Comparison of ENCODE assay signal across 15 mouse cellular contexts in the genomic region with DNA sequence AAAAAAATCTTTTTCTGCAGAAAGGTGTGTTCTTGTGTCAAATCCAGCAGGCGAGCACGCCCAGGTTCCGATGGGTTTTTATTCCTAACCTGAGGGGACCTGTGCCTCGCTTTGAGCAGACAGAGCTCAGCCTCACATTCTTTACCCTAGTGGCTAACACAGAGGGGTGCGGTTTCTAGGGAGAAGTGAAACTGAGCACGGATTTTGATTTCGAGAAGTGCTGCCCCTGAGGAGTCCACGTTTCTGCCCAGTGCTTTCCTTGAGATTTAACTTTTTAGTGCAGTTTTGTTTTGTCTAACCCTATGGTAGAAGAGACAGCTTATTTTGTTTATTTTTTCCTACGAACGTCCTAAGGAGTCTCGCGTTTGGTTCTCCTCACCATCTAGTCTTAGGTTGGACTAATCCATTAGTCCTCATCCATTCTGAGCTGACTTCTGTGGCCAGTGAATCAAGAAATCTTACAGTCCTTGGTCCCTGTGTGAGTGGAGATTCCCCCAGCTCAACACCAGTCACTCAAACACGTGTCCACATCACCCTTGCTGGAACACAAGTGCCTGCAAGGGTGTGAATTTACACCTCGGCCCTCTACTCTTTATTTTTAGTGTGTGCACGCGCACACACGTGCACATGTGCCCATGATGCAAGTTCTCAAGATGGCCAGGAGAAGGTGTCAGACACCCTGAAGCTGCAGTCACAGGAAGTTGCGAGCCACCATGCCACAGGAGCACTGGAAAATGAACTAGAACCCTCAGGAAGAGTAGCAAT. TPM values are rescaled to one million over a fixed set of nuclear protein-coding genes. Genes with fewer than 3 reads are reported as not detected.
A peak's percentile ranks its signal among the peaks of the same experiment; 100 is the strongest.
DNase-seq lines count a peak whose midpoint lies in the region; ATAC-seq and TF ChIP-seq lines count a peak whose summit lies in the region.
"Had no signal": no experiment of that assay in that cellular context is flagged by ENCODE, and none has a peak within 500 bp of the region (broad histone marks: within the 10 kb centered on the region; RNA-seq: fewer than 3 reads in every experiment).

No protein-coding gene starts in this region.

- H3K36me3 ChIP-seq in hindbrain, postnatal 0 days (ENCODE audit: insufficient read depth, low read length) = no peaks in the 10 kb centered on the region
- no peaks in the 10 kb centered on the region for H3K36me3 ChIP-seq in hindbrain, embryonic 16.5 days (ENCODE audit: control insufficient read depth, insufficient read depth, low read length)
- H3K36me3 ChIP-seq in midbrain, postnatal 0 days (ENCODE audit: insufficient read depth, low read length) = no peaks in the 10 kb centered on the region
- no peaks in the 10 kb centered on the region for H3K36me3 ChIP-seq in midbrain, embryonic 15.5 days (replicated peaks)
- H3K36me3 ChIP-seq in stomach, postnatal 0 days (ENCODE audit: control insufficient read depth, insufficient read depth, low read length) = no peaks in the 10 kb centered on the region

- peak; percentile 17 for TF ChIP-seq CTCF in hindbrain, postnatal 0 days (IDR thresholded peaks at IDR 0.05; ENCODE audit: low read depth)
- peak; percentile 44 for TF ChIP-seq CTCF in midbrain, postnatal 0 days (IDR thresholded peaks at IDR 0.05)
- TF ChIP-seq CTCF in stomach, postnatal 0 days (IDR thresholded peaks at IDR 0.05; ENCODE audit: low read depth) = peak; percentile 35

- no peak overlapping the region for H3K4me3 ChIP-seq in hindbrain, postnatal 0 days (ENCODE audit: low read length)
- H3K4me3 ChIP-seq in hindbrain, embryonic 16.5 days (ENCODE audit: low read length) = no peak overlapping the region
- no peak overlapping the region for H3K4me3 ChIP-seq in midbrain, postnatal 0 days (ENCODE audit: low read depth, low read length)
- H3K4me3 ChIP-seq in midbrain, embryonic 15.5 days = no peak overlapping the region
- no peak overlapping the region for H3K4me3 ChIP-seq in stomach, postnatal 0 days (ENCODE audit: low read depth, low read length)

- H3K9me3 ChIP-seq in hindbrain, postnatal 0 days (ENCODE audit: low read length) = no peaks in the 10 kb centered on the region
- H3K9me3 ChIP-seq in hindbrain, embryonic 16.5 days (ENCODE audit: control insufficient read depth, low read length) = no peaks in the 10 kb centered on the region
- H3K9me3 ChIP-seq in midbrain, postnatal 0 days (ENCODE audit: low read length) = no peaks in the 10 kb centered on the region
- no peaks in the 10 kb centered on the region for H3K9me3 ChIP-seq in midbrain, embryonic 15.5 days
- H3K9me3 ChIP-seq in stomach, postnatal 0 days (ENCODE audit: control insufficient read depth, low read length) = no peaks in the 10 kb centered on the region

- TF ChIP-seq EP300 in stomach, postnatal 0 days (optimal IDR thresholded peaks at IDR 0.05) = no peak

- ATAC-seq in hindbrain, postnatal 0 days = no peak
- ATAC-seq in hindbrain, embryonic 16.5 days = no peak
- ATAC-seq in midbrain, postnatal 0 days (ENCODE audit: low FRiP score) = no peak
- no peak for ATAC-seq in midbrain, embryonic 15.5 days (replicated peaks)
- ATAC-seq in megakaryocyte-erythroid progenitor cell, adult 5-6 weeks (replicated peaks; ENCODE audit: low FRiP score, low TSS enrichment, poor library complexity, severe bottlenecking) = 0 out of 2 replicates have a peak, but pooled peaks have one; percentile 49
- no peak for ATAC-seq in stomach, postnatal 0 days (ENCODE audit: low FRiP score, low TSS enrichment)

- no peaks in the 10 kb centered on the region for H3K27me3 ChIP-seq in hindbrain, postnatal 0 days (ENCODE audit: insufficient read depth, low read length)
- no peaks in the 10 kb centered on the region; the same call in 1 of the 2 replicates for H3K27me3 ChIP-seq in hindbrain, embryonic 16.5 days (replicated peaks; ENCODE audit: control insufficient read depth, insufficient read depth, low read length)
- no peaks in the 10 kb centered on the region for H3K27me3 ChIP-seq in midbrain, postnatal 0 days (ENCODE audit: insufficient read depth, low read length)
- peaks cover 4% of the 10 kb centered on the region; the same call in 1 of the 2 replicates for H3K27me3 ChIP-seq in midbrain, embryonic 15.5 days (replicated peaks)
- no peaks in the 10 kb centered on the region for H3K27me3 ChIP-seq in stomach, postnatal 0 days (ENCODE audit: control insufficient read depth, insufficient read depth, low read length)

- no peak overlapping the region for H3K9ac ChIP-seq in hindbrain, postnatal 0 days (replicated peaks; ENCODE audit: low read length)
- H3K9ac ChIP-seq in hindbrain, embryonic 16.5 days (ENCODE audit: low read depth, low read length) = no peak overlapping the region
- H3K9ac ChIP-seq in midbrain, postnatal 0 days (replicated peaks; ENCODE audit: low read length, poor library complexity, severe bottlenecking) = no peak overlapping the region
- H3K9ac ChIP-seq in midbrain, embryonic 15.5 days = no peak overlapping the region
- no peak overlapping the region for H3K9ac ChIP-seq in stomach, postnatal 0 days (ENCODE audit: low read length)

- H3K4me1 ChIP-seq in hindbrain, postnatal 0 days (ENCODE audit: insufficient read depth, low read length) = no peaks in the 10 kb centered on the region
- no peaks in the 10 kb centered on the region; the same call in 1 of the 2 replicates for H3K4me1 ChIP-seq in hindbrain, embryonic 16.5 days (ENCODE audit: control insufficient read depth, insufficient read depth, low read depth, low read length)
- H3K4me1 ChIP-seq in midbrain, postnatal 0 days (ENCODE audit: insufficient read depth, low read length) = no peaks in the 10 kb centered on the region
- H3K4me1 ChIP-seq in midbrain, embryonic 15.5 days = peaks cover 16% of the 10 kb centered on the region
- H3K4me1 ChIP-seq in stomach, postnatal 0 days (replicated peaks; ENCODE audit: control insufficient read depth, insufficient read depth) = no peaks in the 10 kb centered on the region

- DNase-seq in hindbrain, postnatal 0 days (ENCODE audit: low spot score) = no peak
- no peak for DNase-seq in midbrain, postnatal 0 days (ENCODE audit: low spot score)
- no peak for DNase-seq in stomach, postnatal 0 days (ENCODE audit: low spot score)
- DNase-seq in neural tube, embryonic 10.5 days (ENCODE audit: extremely low spot score, low spot score) = no peak
- DNase-seq in gastrocnemius, adult 18-20 months (ENCODE audit: low spot score) = no peak
- DNase-seq: adrenal gland, postnatal 14 days; cerebellum, adult 18-20 months; gastrocnemius, postnatal 10 days; left cerebral cortex, postnatal 4 days; thymus, postnatal 25 days had no signal

- no peak overlapping the region for H3K27ac ChIP-seq in hindbrain, postnatal 0 days
- no peak overlapping the region for H3K27ac ChIP-seq in hindbrain, embryonic 16.5 days (ENCODE audit: low read depth, low read length)
- H3K27ac ChIP-seq in midbrain, postnatal 0 days (ENCODE audit: low read depth, low read length) = no peak overlapping the region
- H3K27ac ChIP-seq in midbrain, embryonic 15.5 days = no peak overlapping the region
- no peak overlapping the region for H3K27ac ChIP-seq in stomach, postnatal 0 days (replicated peaks)

- no peak overlapping the region for H3K4me2 ChIP-seq in hindbrain, postnatal 0 days (ENCODE audit: low read depth, low read length)
- no peak overlapping the region for H3K4me2 ChIP-seq in hindbrain, embryonic 16.5 days (ENCODE audit: low read length)
- no peak overlapping the region for H3K4me2 ChIP-seq in midbrain, postnatal 0 days (ENCODE audit: low read depth, low read length, poor library complexity, severe bottlenecking)
- no peak overlapping the region for H3K4me2 ChIP-seq in midbrain, embryonic 15.5 days
- H3K4me2 ChIP-seq in stomach, postnatal 0 days (replicated peaks; ENCODE audit: low read depth) = no peak overlapping the region

- WGBS in hindbrain, postnatal 0 days = 64% methylated on average over 18 of the region's 18 CpGs
- 71% methylated on average over 18 of the region's 18 CpGs for WGBS in hindbrain, embryonic 16.5 days
- 63% methylated on average over 18 of the region's 18 CpGs for WGBS in midbrain, postnatal 0 days
- WGBS in midbrain, embryonic 15.5 days = 66% methylated on average over 18 of the region's 18 CpGs
- 52% methylated on average over 18 of the region's 18 CpGs for WGBS in stomach, postnatal 0 days

RNA-seq across cellular contexts. Expression of gene Enpp7, which starts 6.8 kb away (rescaled TPM):
- total RNA-seq in hindbrain, postnatal 0 days (2014; rRNA removed) = not detected in 2 replicates
- polyA plus RNA-seq in hindbrain, postnatal 0 days (2015; fragmentation: Nextera tagmentation; extraction: Ambion mirVana) = not detected in 2 replicates
- not detected in 2 replicates for polyA plus RNA-seq in hindbrain, embryonic 16.5 days (2015; fragmentation: Nextera tagmentation; extraction: Ambion mirVana)
- not detected in 2 replicates for total RNA-seq in midbrain, postnatal 0 days (2014; rRNA removed)
- not detected in 2 replicates for polyA plus RNA-seq in midbrain, postnatal 0 days (2015; fragmentation: Nextera tagmentation; extraction: Ambion mirVana)
- polyA plus RNA-seq in midbrain, embryonic 15.5 days (2015; fragmentation: Nextera tagmentation; extraction: Ambion mirVana) = not detected in 2 replicates
- not detected in 2 replicates for total RNA-seq in megakaryocyte-erythroid progenitor cell, adult 5-6 weeks (2014; fragmentation: Nextera tagmentation)
- total RNA-seq in megakaryocyte-erythroid progenitor cell, adult 5-6 weeks (2017) = not detected in 2 replicates
- polyA plus RNA-seq in stomach, postnatal 0 days (2015; fragmentation: Nextera tagmentation; extraction: Ambion mirVana) = not detected in 2 replicates
- total RNA-seq in gastrocnemius, adult 18-20 months (2021) = not detected
- total RNA-seq: adrenal gland, postnatal 14 days; gastrocnemius, postnatal 10 days; left cerebral cortex, postnatal 4 days had no signal
- polyA plus RNA-seq: heart, postnatal 0 days; inflammation-experienced regulatory T-cells, adult 6 months had no signal

RNA-seq across cellular contexts. Expression of gene Cbx2, which starts 41.6 kb away (rescaled TPM):
- 14.6 and 18.9 TPM in 2 replicates for total RNA-seq in hindbrain, postnatal 0 days (2014; rRNA removed)
- polyA plus RNA-seq in hindbrain, postnatal 0 days (2015; fragmentation: Nextera tagmentation; extraction: Ambion mirVana) = 7.0 and 7.4 TPM in 2 replicates
- 10.7 and 14.0 TPM in 2 replicates for polyA plus RNA-seq in hindbrain, embryonic 16.5 days (2015; fragmentation: Nextera tagmentation; extraction: Ambion mirVana)
- 9.6 and 10.6 TPM in 2 replicates for total RNA-seq in midbrain, postnatal 0 days (2014; rRNA removed)
- 5.6 and 6.7 TPM in 2 replicates for polyA plus RNA-seq in midbrain, postnatal 0 days (2015; fragmentation: Nextera tagmentation; extraction: Ambion mirVana)
- 17.6 and 19.6 TPM in 2 replicates for polyA plus RNA-seq in midbrain, embryonic 15.5 days (2015; fragmentation: Nextera tagmentation; extraction: Ambion mirVana)
- 9.7 and 10.4 TPM in 2 replicates for total RNA-seq in megakaryocyte-erythroid progenitor cell, adult 5-6 weeks (2014; fragmentation: Nextera tagmentation)
- 6.2 and 6.4 TPM in 2 replicates for total RNA-seq in megakaryocyte-erythroid progenitor cell, adult 5-6 weeks (2017)
- 5.1 and 5.3 TPM in 2 replicates for polyA plus RNA-seq in stomach, postnatal 0 days (2015; fragmentation: Nextera tagmentation; extraction: Ambion mirVana)
- total RNA-seq in gastrocnemius, adult 18-20 months (2021) = 1 to 10 TPM in 1 of 2 experiments, under 1 TPM in 1; 0.85 to 1.0 TPM

RNA-seq across cellular contexts. Expression of gene Cbx8, which starts 59.6 kb away (rescaled TPM):
- 10.0 and 11.4 TPM in 2 replicates for total RNA-seq in hindbrain, postnatal 0 days (2014; rRNA removed)
- 6.5 and 7.6 TPM in 2 replicates for polyA plus RNA-seq in hindbrain, postnatal 0 days (2015; fragmentation: Nextera tagmentation; extraction: Ambion mirVana)
- 8.5 and 9.5 TPM in 2 replicates for polyA plus RNA-seq in hindbrain, embryonic 16.5 days (2015; fragmentation: Nextera tagmentation; extraction: Ambion mirVana)
- total RNA-seq in midbrain, postnatal 0 days (2014; rRNA removed) = 14.9 and 15.5 TPM in 2 replicates
- 6.8 and 7.6 TPM in 2 replicates for polyA plus RNA-seq in midbrain, postnatal 0 days (2015; fragmentation: Nextera tagmentation; extraction: Ambion mirVana)
- 9.6 and 9.7 TPM in 2 replicates for polyA plus RNA-seq in midbrain, embryonic 15.5 days (2015; fragmentation: Nextera tagmentation; extraction: Ambion mirVana)
- 1.3 and 2.2 TPM in 2 replicates for total RNA-seq in megakaryocyte-erythroid progenitor cell, adult 5-6 weeks (2014; fragmentation: Nextera tagmentation)
- 0.70 and 1.2 TPM in 2 replicates for total RNA-seq in megakaryocyte-erythroid progenitor cell, adult 5-6 weeks (2017)
- polyA plus RNA-seq in stomach, postnatal 0 days (2015; fragmentation: Nextera tagmentation; extraction: Ambion mirVana) = 4.6 and 5.1 TPM in 2 replicates
- 1 to 10 TPM; 2.6 to 3.5 TPM for total RNA-seq in gastrocnemius, adult 18-20 months (2021)
